Mouse (Mus musculus): ENCODE measurements around the gene Fam221a.

Fam221a gene

GRCm38 (mm10) chr6:49367159-49368054 is at the start of gene Fam221a:
TSS of gene Fam221a (plus strand) at chr6:49367739.
- DNase-seq (ENCODE audit: low read depth, low spot score): peak; percentile 95

- peak; percentile 98 for DNase-seq (ENCODE audit: low read depth, low spot score)
Observed at GRCm38 (mm10) chr6:49318966-49319594, 48.5 kb upstream of the Fam221a start, which contains the start of gene Ccdc126. TSS of gene Ccdc126 (plus strand) at chr6:49319274.

- no peak for DNase-seq (ENCODE audit: low read depth, low spot score)
Observed at GRCm38 (mm10) chr6:49319595-49320315, 47.8 kb upstream of the Fam221a start.

- peak; percentile 59 for DNase-seq (ENCODE audit: low read depth, low spot score)
Observed at GRCm38 (mm10) chr6:49321341-49321740, 46.2 kb upstream of the Fam221a start.

DNA sequence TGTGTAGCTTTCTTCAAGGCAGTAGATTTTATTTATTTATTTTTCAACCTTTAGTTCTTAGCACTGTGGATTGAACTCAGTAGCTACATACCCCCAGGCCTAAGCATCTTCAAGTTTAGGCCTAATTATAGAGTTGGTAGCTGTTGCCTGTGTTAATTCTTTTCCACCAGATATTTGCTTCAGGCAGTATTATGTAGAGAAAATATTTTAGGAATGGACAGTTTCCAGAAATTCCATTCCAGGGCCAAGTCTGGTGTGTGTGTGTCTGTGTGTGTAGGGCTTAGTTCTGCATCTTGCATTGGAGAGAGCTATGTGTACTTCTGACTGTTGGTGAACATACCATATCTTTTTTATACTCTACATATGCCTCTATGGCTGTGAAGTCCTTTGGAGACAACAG is 45.5 kb upstream of the Fam221a start:
- DNase-seq (ENCODE audit: low read depth, low spot score): no peak

DNA sequence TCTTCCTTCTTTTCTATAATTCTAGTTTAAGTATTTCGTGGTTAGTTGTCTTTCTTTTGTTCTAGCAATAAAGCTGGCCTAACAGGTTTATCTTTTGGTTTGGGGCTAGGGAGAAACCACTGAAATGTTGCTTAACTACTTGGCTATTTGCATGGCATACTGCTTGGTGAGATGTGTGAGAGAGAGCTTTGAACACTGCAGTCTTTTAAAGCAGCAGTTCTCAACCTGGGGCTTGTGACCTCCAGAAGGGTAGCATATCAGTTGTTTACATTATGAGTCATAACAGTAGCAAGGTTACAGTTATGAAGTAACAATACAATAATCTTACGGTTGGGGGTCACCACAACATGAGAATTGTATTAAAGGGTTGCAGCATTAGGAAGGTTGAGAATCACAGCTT is 44.6 kb upstream of the Fam221a start:
- DNase-seq (ENCODE audit: low read depth, low spot score): peak; percentile 13

DNA sequence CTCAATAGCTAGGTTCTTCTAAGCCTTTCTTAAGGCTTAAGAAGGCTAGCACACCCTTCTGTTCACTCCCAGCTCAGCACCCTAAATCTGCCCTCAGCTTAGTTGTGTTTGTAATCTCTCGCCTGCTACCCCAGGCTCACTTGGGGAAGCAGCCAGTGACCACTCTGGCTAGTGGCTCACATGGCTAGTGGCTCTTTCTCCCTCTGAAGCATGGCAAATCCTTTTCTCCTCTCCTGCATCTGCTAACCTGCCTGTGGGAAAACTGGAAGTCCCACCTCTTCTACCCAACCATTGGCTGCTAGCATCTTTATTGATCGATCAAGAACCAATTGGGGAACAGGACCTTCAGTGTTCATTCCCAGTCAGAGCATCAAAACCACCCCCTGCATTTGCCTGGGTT is 43.0 kb upstream of the Fam221a start:
- no peak for DNase-seq (ENCODE audit: low read depth, low spot score)

DNA sequence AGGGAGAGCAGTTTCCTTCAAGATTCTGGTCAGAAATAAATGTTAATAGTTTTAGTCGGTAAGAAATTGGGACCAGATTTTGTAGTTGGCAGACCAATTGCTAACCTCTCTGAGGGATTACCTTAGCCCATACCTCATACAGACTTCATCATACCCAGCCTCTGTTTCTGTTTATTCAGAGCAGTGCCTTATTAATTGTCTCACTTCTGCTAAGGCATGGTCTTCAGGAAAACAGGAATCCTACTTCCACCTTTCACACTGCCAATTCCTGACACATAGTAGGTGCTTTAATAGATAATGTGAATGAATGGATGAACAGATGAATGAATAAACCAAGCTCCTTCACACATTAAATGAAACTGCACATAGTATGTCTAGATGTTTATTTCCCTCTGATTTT is 42.2 kb upstream of the Fam221a start:
- DNase-seq (ENCODE audit: low read depth, low spot score): no peak

DNA sequence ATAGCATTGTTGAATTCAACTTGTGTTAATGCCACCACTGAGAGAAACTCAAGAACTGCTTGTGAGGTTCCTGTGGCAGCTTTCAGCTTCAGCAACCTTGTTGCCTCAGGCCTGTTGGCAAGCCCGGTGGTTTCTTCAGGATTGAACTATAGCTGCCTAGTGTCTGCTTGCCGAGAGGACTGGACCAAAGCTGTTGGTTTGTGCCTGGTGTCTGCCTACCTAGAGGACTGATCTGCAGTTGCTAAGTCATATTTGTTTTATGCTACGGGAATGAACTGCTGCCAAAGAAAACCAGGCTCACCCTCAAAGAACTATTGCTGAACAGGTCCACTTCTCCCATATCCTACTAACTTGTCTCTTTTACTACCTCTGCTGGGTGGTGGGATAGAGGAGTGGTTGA is 40.7 kb upstream of the Fam221a start:
- DNase-seq (ENCODE audit: low read depth, low spot score): no peak

DNA sequence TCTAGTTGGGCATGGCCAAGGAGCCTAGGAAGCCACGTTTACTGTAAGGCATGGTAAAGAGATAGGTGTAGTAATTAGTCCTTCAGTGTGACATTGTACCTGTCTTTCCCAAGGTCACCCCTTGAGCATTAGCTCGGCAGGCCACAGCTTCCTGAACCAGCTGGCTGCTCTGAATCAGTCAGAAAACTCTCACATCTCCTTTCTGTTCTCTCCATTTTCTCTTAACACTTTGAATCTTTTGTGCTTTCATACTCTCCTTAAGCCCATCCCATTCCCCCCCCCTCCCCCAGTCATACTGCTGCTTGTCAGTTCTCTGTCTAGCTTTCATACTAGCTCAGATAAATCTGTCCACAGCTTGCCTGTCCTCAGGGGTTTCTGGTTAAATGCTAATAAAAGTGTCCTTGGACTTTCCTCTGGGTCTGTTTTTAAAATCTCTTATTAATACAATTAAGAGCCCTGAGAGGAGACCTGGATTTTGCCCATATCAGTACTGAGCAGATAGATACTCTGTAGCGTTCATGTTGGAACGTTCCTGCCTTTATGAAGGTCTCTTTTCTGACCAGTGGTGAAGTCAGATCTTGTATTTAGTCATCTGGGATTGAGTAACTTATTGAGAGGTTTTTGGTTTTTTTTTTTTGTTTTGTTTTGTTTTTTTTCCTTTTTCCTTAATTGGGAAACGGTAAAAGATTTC is 36.0 kb upstream of the Fam221a start:
- DNase-seq (ENCODE audit: low read depth, low spot score): no peak

GRCm38 (mm10) chr6:49332060-49332370 is 35.5 kb upstream of the Fam221a start:
- no peak for DNase-seq (ENCODE audit: low read depth, low spot score)

- DNase-seq (ENCODE audit: low read depth, low spot score): peak; percentile 21
Observed at GRCm38 (mm10) chr6:49338566-49338965, 29.0 kb upstream of the Fam221a start.

- DNase-seq (ENCODE audit: low read depth, low spot score): no peak
Observed at GRCm38 (mm10) chr6:49339145-49339544, 28.4 kb upstream of the Fam221a start.

DNA sequence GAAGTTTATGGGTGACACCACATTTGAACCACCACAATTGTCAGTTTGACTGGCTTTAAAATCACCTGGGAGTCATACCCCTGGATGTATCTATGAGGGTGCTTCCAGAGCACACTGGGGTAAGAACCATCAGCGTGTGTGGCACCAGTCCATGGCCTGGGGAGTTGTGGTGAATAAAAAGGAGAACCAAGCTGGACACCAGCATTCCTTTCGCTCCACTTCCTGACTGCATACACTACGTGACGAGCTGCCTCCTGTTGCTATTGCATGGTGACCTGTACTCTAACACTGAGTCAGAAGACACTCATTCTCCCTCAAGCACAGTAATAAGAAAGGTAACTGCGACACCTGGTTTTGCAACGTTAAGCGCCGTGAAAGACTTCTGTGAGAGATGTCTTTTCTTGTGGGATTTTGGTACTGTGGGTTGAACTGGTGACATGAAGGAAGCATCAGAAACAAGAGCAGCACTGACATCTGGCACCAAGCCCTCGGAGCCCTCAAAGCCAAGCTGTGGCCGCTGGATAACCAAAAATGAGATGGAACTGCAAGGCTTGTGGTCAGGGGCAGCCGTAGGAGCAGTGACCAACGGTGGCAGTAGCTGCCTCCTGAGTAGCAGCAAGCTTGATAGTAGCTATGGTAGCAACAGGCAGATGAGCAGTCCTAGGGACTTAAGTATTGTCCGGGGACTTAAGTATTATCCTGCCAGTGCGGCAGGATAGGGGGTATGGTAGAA is 23.6 kb upstream of the Fam221a start:
- DNase-seq (ENCODE audit: low read depth, low spot score): no peak

DNA sequence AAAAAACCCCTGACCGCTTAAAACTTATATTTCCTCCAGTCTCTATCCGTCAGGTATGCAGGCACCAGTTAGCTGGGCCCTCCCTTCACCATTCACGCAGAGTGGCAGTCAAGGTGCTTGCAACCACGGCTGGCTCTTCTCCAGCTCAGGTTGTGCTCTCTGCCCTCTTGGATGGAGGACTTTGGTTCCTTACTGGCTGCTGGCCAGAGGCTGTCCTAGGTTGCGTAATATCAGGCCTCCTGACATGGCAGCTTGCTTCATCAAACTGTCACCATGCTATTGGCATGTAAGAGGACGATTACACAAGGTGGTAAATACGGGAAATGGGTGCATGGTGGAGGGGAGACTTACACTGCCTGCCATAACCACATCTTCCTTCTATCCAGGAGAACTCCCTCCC is 17.7 kb upstream of the Fam221a start:
- no peak for DNase-seq (ENCODE audit: low read depth, low spot score)

DNA sequence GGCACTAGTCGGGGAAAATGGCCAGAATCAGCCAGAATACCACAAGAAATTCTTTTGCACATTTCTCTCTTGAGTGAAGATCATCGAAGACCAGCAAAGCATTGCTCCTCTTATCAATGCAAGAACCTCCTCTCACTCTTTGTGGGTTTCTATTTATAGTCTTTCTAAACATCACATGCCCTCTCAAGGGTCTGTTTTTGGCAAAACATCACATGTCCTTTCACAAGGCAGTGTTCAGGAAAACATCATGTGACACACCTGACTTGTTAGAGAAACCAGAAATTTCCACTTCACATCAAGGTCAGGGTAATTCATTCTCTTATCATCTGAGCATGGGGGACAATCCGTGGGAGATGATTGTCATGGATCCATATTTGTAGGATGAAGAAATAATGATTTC is 12.9 kb upstream of the Fam221a start:
- DNase-seq (ENCODE audit: low read depth, low spot score): peak; percentile 61

- peak; percentile 12 for DNase-seq (ENCODE audit: low read depth, low spot score)
Observed at GRCm38 (mm10) chr6:49355171-49355570, 12.4 kb upstream of the Fam221a start.

- DNase-seq (ENCODE audit: low read depth, low spot score): peak; percentile 15
Observed at GRCm38 (mm10) chr6:49360420-49360819, 7.1 kb upstream of the Fam221a start.

DNA sequence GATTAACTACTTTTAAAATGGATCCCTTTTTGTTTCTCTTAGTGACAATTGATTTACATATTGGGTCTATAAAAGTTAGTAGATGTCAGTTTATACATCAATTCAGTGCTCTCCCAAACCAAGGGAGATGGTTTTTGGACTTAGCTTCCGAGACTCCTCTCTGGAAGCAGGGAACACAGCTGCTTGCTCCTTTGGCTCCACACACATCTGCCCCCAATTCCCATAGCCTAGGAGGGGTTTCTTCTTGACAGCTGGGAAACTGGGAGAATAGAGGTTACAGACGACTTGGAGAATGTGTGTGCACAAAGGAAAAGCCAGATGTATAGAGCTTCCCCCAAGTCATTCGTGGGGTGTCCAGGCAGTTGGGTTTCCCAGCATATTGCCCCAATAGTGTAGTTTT is 673 bp downstream of the Fam221a start:
- no peak for DNase-seq (ENCODE audit: low read depth, low spot score)

DNA sequence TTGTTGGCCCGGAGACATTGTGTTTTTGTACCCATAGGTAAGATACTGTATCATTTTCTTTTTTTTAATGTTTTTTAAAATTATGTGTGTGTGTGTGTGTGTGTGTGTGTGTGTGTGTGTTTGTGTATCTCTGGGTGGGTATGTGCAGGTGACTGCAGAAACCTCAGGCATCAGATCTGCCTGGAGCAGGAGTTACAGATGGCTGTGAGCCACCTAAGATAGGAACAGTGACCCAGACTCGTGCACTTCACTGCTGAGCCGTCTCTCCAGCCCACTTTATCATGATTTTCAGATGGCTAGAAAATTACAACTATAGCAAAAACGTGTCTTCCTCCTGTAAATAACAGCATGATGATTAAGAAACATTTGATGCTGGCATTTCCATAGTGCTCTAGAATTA is 5.2 kb downstream of the Fam221a start:
- DNase-seq (ENCODE audit: low read depth, low spot score): no peak

- no peak for DNase-seq (ENCODE audit: low read depth, low spot score)
Observed at GRCm38 (mm10) chr6:49373943-49374342, 6.4 kb downstream of the Fam221a start.

Data from CD4-positive helper T cell, adult 2 months (primary cell).